Mouse (Mus musculus) ES-E14 (cell line): ENCODE data around the gene Zfp384. TPM values are rescaled to one million over a fixed set of nuclear protein-coding genes. Genes with fewer than 3 reads are reported as not detected.

Experiments used
- DNase-seq: peaks from one replicate; pipeline ENCODE4 v3.0.0-alpha.2; 2013; ENCODE audit warnings: low read depth, low spot score
- H3K27ac ChIP-seq: 2 replicates; pipeline ENCODE4 v1.5.1; 2012; ENCODE audit warnings: low read depth, mild to moderate bottlenecking, low read length, moderate library complexity, mixed read lengths; ENCODE audit not compliant: poor library complexity, insufficient read depth, severe bottlenecking
- H3K36me3 ChIP-seq: 2 replicates; pipeline ENCODE4 v1.6.1; 2012; ENCODE audit warnings: mild to moderate bottlenecking, low read length, moderate library complexity, mixed read lengths; ENCODE audit not compliant: control insufficient read depth, poor library complexity, insufficient read depth, severe bottlenecking
- H3K4me1 ChIP-seq, 2 experiments: fragments of 150-350 bp in 1 of 2; sonication (generic) in 1 of 2; 2 replicates each; pipeline ENCODE4 v1.6.1; 2012; ENCODE audit warnings: low read length in 2 of 2, mild to moderate bottlenecking in 1 of 2, mixed read lengths in 1 of 2; ENCODE audit not compliant: control insufficient read depth in 2 of 2, insufficient read depth in 2 of 2, poor library complexity in 1 of 2
- H3K4me3 ChIP-seq, 2 experiments: fragments of 150-350 bp in 1 of 2; sonication (generic) in 1 of 2; 2 replicates each; pipeline ENCODE4 v1.5.1; 2012; ENCODE audit warnings: low read length in 2 of 2, low read depth in 1 of 2, mild to moderate bottlenecking in 1 of 2, mixed read lengths in 1 of 2; ENCODE audit not compliant: insufficient read depth in 1 of 2, poor library complexity in 1 of 2, severe bottlenecking in 1 of 2
- H3K9ac ChIP-seq: 2 replicates; pipeline ENCODE4 v1.6.1; 2012; ENCODE audit warnings: low read depth, mild to moderate bottlenecking, low read length, mixed read lengths; ENCODE audit not compliant: poor library complexity, insufficient read depth, severe bottlenecking
- H3K9me3 ChIP-seq: fragments of 150-350 bp; sonication (generic); 2 replicates; pipeline ENCODE4 v1.6.1; 2012; ENCODE audit warnings: low read depth, mild to moderate bottlenecking, low read length; ENCODE audit not compliant: control insufficient read depth, insufficient read depth
- CHD2 ChIP-seq: IDR thresholded peaks from 2 replicates; pipeline ENCODE4 v1.6.1; 2014; ENCODE audit warnings: mild to moderate bottlenecking, low read depth, low read length, inconsistent platforms
- HCFC1 ChIP-seq: IDR thresholded peaks from 2 replicates; pipeline ENCODE4 v1.6.1; 2012; ENCODE audit warnings: low read length, inconsistent platforms, borderline replicate concordance; ENCODE audit not compliant: insufficient read depth
- MAFK ChIP-seq: IDR thresholded peaks from 2 replicates; pipeline ENCODE4 v1.6.1; 2014; ENCODE audit warnings: mild to moderate bottlenecking, low read depth, low read length, inconsistent platforms; ENCODE audit not compliant: insufficient read depth
- ZC3H11A ChIP-seq: IDR thresholded peaks from 2 replicates; pipeline ENCODE4 v1.6.1; 2012; ENCODE audit warnings: low read depth, mild to moderate bottlenecking, inconsistent platforms, low read length, borderline replicate concordance
- ZNF384 ChIP-seq: IDR thresholded peaks from 2 replicates; pipeline ENCODE4 v1.6.1; 2012; ENCODE audit warnings: low read depth, low read length, inconsistent platforms
- in situ Hi-C, 2 experiments: fragments of 600-800 bp; cut with MboI; formaldehyde crosslinking; loops; one replicate each; pipeline ENCODE4 v1.15.1; 2025; ENCODE audit warnings: low sequenced_read_pairs in 2 of 2, inconsistent platforms in 1 of 2; ENCODE audit not compliant: unreplicated experiment in 2 of 2
- total RNA-seq: library from RNA; depleted of rRNA; stranded (reverse); fragments of 300-350 nt; gene quantifications from 2 replicates; pipeline ENCODE4 v1.2.3, GENCODE M21; 2012

The Zfp384 gene
- total RNA-seq, 1 experiment = 25.1 TPM

DNA sequence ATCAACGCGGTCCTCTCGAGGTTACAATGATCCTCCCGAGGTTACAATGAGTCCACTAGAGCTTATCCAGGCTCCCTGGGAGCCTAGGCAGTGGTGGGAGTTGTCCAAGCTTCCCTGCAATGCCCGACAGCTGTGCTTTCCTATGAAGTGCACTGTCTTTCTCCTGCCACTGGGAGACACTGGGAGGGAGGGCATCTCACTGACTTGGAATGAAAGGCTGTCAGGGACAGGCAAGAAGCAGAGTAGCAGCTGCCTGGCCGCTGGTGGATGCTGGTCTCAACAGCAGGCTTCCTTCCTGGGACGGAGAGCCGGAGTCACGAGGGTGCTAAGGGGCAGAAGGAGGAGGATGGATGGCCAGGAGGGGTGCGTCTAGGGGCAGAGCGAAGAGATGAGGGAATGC is 15.1 kb upstream of the Zfp384 start:
- Histone ChIP-seq H3K9me3 (no peaks in the 10 kb centered on the region), H3K4me1 (peaks cover 2 to 11% of the 10 kb centered on the region in 2 experiments; a peak in 3 of 4 replicates), H3K9ac (no peak overlapping the region), H3K27ac (no peak overlapping the region), H3K36me3 (no peaks in the 10 kb centered on the region), H3K4me3 (no peak overlapping the region)
- in situ Hi-C loops = no loop called here
- no peak for TF ChIP-seq HCFC1
- no peak for TF ChIP-seq ZC3H11A
- TF ChIP-seq ZNF384 = no peak
- TF ChIP-seq MAFK = no peak
- no peak for TF ChIP-seq CHD2
- no peak for DNase-seq

DNA sequence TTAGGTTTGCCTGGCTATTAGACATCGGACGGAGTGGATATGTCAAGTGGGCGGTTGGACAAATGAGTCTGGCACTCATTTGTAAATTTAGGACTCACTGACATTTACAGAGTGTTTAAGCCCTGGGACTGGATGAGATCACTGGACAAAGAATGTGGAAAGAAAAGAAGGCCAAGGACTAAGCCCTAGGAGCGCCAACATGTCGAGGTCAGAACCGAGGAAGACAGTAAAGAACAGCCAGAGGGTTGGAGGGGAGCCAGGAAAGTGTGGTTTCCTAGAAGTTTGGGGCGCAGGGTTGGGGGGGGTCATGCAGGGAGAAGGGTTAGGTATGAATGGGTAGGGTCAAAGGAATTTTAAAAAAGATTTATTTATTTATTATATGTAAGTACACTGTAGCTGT is 13.7 kb upstream of the Zfp384 start:
- H3K27ac ChIP-seq = no peak overlapping the region
- H3K4me1 ChIP-seq = peaks cover 2 to 15% of the 10 kb centered on the region in 2 experiments
- no peak overlapping the region for H3K9ac ChIP-seq
- no peak overlapping the region for H3K4me3 ChIP-seq
- no peaks in the 10 kb centered on the region for H3K9me3 ChIP-seq
- TF ChIP-seq ZC3H11A (no peak), CHD2 (no peak), MAFK (no peak), HCFC1 (no peak), ZNF384 (no peak)
- DNase-seq = no peak
- in situ Hi-C loops = no loop called here
- H3K36me3 ChIP-seq = peaks cover under 1% of the 10 kb centered on the region; the same call in 1 of the 2 replicates

DNA sequence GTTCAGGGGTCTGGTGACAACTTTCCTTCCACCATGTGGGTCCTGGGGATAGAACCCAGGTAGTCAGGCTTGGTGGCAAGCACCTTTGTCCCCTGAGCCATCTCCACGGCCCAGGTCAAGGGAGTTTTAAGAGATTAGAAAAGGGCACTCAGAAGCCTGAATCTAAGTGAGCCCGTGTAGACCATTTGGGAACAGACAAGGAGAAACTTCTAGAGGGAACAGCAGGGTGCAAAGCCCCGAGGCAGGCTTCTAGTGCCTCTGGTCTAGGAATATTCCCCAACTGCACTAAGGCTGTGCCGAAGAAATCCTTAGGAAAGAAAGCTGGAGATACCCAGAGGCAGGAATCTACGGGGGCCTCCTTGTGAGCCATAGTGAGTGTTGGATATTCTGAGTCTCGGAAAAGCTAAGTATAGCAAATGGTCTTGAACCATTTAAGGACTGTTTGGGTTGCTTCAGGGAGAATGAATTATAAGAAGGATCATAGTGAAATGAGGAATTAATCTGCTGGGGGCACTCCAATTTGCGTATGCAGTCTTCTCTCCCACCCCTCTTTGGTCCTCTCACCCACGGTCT is 13.0 kb upstream of the Zfp384 start:
- DNase-seq = no peak
- no peak overlapping the region; a peak in 1 of 4 replicates for H3K4me3 ChIP-seq
- no peak overlapping the region for H3K9ac ChIP-seq
- TF ChIP-seq ZNF384 (no peak), CHD2 (no peak), ZC3H11A (no peak), HCFC1 (no peak), MAFK (no peak)
- in situ Hi-C loops = no loop called here
- H3K27ac ChIP-seq = no peak overlapping the region
- H3K9me3 ChIP-seq = no peaks in the 10 kb centered on the region
- peaks cover 3 to 18% of the 10 kb centered on the region in 2 experiments for H3K4me1 ChIP-seq
- peaks cover 3% of the 10 kb centered on the region; the same call in 1 of the 2 replicates for H3K36me3 ChIP-seq

DNA sequence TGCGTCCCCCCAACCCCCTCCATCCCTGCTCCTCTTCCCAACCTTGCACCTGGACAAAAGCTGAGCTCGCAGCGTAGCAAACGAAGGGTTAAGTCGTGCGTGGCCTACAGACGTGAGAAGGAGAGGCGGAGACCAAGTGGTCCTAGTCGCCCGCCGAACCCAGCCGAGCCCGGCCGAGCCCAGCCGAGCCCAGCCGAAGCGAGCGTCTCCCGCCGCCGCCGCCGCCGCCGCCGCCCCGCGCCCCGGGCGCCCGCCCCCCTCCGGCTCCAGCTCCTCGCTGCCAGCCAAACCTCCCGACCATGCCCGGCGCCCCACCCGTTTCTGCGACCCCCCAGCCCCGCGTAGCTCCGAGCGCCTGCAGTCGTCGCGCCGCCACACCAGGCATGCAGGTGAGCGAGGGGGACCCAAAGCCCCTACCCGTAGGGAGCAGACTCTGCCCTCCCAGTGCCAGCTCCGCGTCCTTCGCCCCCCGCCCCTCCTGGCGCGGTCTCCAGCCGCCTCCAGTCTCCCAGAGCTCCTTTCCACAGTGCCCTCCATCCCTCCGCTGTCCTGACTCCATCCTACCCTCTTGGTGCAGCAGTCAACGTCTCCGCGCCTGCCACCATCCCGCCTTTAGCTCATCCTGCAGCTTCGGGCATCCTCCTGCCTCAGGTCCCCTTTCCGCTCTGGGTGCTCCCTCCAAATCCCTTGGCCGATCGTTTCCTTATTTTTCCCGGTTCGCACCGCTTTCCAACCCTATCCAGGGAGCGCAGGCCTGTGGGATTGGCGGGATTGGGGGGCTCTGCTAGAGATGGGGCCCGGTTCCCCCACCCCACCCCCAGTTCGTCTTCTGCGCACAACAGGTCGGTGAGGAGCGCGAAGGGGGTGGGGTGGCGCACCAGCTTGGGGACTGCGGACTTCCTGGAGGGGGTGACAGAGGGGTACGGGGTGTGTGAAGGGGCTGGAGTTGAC is 12.1 kb upstream of the Zfp384 start, which contains the start of gene Pianp:
Gene Pianp, plus strand, starts transcription at position 144 of the 951 bp plus-strand sequence.
- Histone ChIP-seq H3K9ac (peak within 1 kb of the TSS; percentile 72), H3K9me3 (no peaks in the 10 kb centered on the region), H3K4me1 (peaks cover 3 to 18% of the 10 kb centered on the region in 2 experiments), H3K4me3 (peak within 1 kb of the TSS; percentile 64 to 80), H3K27ac (no peak within 1 kb of the TSS), H3K36me3 (peaks cover 4% of the 10 kb centered on the region; the same call in 1 of the 2 replicates)
- in situ Hi-C loops = no loop called here
- no peak for DNase-seq
- TF ChIP-seq ZC3H11A (0 out of 2 replicates have a peak, but pooled peaks have one; percentile 18), CHD2 (no peak)
